Mouse (Mus musculus) kidney, embryonic 15.5 days (tissue): ENCODE data around the gene Afap1l2. TPM values are rescaled to one million over a fixed set of nuclear protein-coding genes. Genes with fewer than 3 reads are reported as not detected.

ENCODE experiments used
- ATAC-seq: fragments of 200-750 bp; cut with Nextera tagmentation; replicated peaks from 2 replicates; pipeline ENCODE4 v1.8.0; 2017; ENCODE audit warnings: moderate TSS enrichment; ENCODE audit not compliant: low FRiP score
- H3K27ac ChIP-seq: fragments of 300-500 bp; sonication (generic); 2 replicates; pipeline ENCODE4 v1.5.1; 2015; ENCODE audit warnings: mild to moderate bottlenecking, inconsistent platforms
- H3K27me3 ChIP-seq: fragments of 300-500 bp; sonication (generic); 2 replicates; pipeline ENCODE4 v1.6.1; 2015; ENCODE audit warnings: inconsistent platforms
- H3K36me3 ChIP-seq: fragments of 300-500 bp; sonication (generic); 2 replicates; pipeline ENCODE4 v1.6.1; 2015; ENCODE audit warnings: inconsistent platforms
- H3K4me1 ChIP-seq: fragments of 300-500 bp; sonication (generic); 2 replicates; pipeline ENCODE4 v1.6.1; 2015; ENCODE audit warnings: inconsistent platforms
- H3K4me2 ChIP-seq: fragments of 300-500 bp; sonication (generic); 2 replicates; pipeline ENCODE4 v1.6.1; 2015; ENCODE audit warnings: moderate library complexity, mild to moderate bottlenecking, inconsistent platforms
- H3K4me3 ChIP-seq: fragments of 300-500 bp; sonication (generic); replicated peaks from 2 replicates; pipeline ENCODE4 v1.5.1; 2015; ENCODE audit warnings: mild to moderate bottlenecking, inconsistent platforms
- H3K9ac ChIP-seq: fragments of 300-500 bp; sonication (generic); 2 replicates; pipeline ENCODE4 v1.6.1; 2015; ENCODE audit warnings: mild to moderate bottlenecking, inconsistent platforms
- H3K9me3 ChIP-seq: fragments of 300-500 bp; sonication (generic); replicated peaks from 2 replicates; pipeline ENCODE4 v1.6.1; 2016; ENCODE audit warnings: inconsistent platforms
- WGBS: fragments of 180-500 bp; shearing (Covaris S2); methylation state at CpG from one replicate; pipeline ENCODE4 v1.1.7; 2015; ENCODE audit warnings: mixed read lengths; 5-methylcytosine and 5-hydroxymethylcytosine counted together
- polyA plus RNA-seq: library from polyadenylated mRNA; unstranded; fragments of >200 nt; fragmentation: Nextera tagmentation; extraction: Ambion mirVana; gene quantifications from 2 replicates; pipeline ENCODE4 v1.2.1, GENCODE M21; 2015

Afap1l2 gene
- polyA plus RNA-seq, 1 experiment from 2014 or later, result 18.3 TPM

DNA sequence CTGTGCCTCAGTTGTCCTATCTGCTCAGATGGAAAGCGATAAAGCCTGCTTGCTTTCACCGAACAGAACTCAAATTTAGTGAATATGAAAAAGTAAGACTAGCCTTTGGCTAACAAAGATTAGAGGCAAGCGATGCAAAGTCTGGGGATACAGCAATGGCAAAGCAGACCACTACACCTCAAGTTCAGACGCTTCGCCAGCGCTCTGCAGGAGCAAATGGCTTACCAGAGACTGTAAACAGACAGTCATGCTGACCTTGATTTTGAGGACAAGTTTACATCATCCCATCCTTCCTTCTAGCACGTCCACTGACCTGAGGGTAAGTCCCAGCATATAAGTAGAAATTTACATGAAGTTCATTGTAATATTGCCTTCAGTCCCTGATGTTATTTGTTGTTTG is 61.8 kb downstream of the Afap1l2 start:
- H3K4me3 ChIP-seq, result no peak overlapping the region
- H3K27me3 ChIP-seq, result no peaks in the 10 kb centered on the region
- no peak overlapping the region for H3K9ac ChIP-seq
- ATAC-seq, result no peak
- no peak overlapping the region for H3K4me2 ChIP-seq
- 0 out of 2 replicates have a peak, but pooled peaks cover 2% of the 10 kb centered on the region for H3K9me3 ChIP-seq
- H3K36me3 ChIP-seq, result 0 out of 2 replicates have a peak, but pooled peaks cover 5% of the 10 kb centered on the region
- no peak overlapping the region for H3K27ac ChIP-seq
- 94% methylated on average over 7 of the region's 7 CpGs for WGBS
- peaks cover 23% of the 10 kb centered on the region for H3K4me1 ChIP-seq

DNA sequence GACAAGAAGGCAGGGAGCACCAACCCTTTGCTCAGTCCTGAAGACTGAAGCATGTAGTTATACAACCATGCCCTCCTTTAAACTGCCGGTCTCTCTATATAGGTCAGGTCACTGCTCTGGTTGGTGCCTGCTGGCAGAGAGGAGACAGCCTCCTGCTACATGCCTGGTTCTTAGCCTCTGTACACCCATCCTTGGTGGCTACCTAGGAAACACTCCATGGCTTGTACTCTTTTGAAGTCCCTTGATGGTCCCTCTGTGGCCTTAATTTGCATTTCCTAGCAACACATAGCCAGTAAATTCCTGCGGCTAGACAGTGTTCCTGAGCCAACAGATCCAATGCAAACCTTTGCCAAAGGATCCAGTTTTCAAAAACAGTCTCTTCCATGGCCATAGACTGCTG is 62.4 kb downstream of the Afap1l2 start:
- 0 out of 2 replicates have a peak, but pooled peaks have one; percentile 7 for ATAC-seq

DNA sequence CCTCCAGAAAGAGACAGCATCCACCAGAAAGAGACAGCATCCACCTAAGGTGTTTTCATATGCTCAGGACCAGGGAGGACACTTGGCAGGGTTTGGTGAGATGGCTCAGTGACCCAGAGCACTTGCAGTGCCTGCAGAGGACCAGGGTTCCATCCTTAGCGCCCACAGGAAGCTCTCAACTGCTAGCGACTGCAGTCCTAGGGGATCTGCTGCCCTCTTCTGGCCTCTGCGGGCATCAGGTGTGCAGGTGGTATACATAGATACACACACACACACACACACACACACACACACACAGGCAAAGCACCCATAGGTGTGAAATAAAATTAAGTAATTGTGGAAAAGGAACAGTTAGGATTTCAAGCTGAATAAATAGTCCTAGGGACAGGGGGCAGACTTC is 63.2 kb downstream of the Afap1l2 start:
- Histone ChIP-seq H3K27me3 (no peaks in the 10 kb centered on the region), H3K4me3 (no peak overlapping the region), H3K4me2 (no peak overlapping the region), H3K36me3 (0 out of 2 replicates have a peak, but pooled peaks cover 5% of the 10 kb centered on the region), H3K9me3 (0 out of 2 replicates have a peak, but pooled peaks cover 2% of the 10 kb centered on the region), H3K4me1 (peaks cover 27% of the 10 kb centered on the region), H3K9ac (no peak overlapping the region), H3K27ac (peak overlapping the region; percentile 70)
- no peak for ATAC-seq
- WGBS, result 96% methylated on average over 3 of the region's 3 CpGs

More for the DNA sequence above, 62.4 kb downstream of the Afap1l2 start:
- Histone ChIP-seq H3K27ac (0 out of 2 replicates have a peak overlapping the region, but pooled peaks have one; percentile 70), H3K9ac (no peak overlapping the region), H3K9me3 (0 out of 2 replicates have a peak, but pooled peaks cover 2% of the 10 kb centered on the region), H3K4me1 (peaks cover 23% of the 10 kb centered on the region), H3K36me3 (0 out of 2 replicates have a peak, but pooled peaks cover 5% of the 10 kb centered on the region), H3K27me3 (no peaks in the 10 kb centered on the region), H3K4me2 (no peak overlapping the region), H3K4me3 (no peak overlapping the region)
- WGBS, result 54% methylated on average over 2 of the region's 2 CpGs

DNA sequence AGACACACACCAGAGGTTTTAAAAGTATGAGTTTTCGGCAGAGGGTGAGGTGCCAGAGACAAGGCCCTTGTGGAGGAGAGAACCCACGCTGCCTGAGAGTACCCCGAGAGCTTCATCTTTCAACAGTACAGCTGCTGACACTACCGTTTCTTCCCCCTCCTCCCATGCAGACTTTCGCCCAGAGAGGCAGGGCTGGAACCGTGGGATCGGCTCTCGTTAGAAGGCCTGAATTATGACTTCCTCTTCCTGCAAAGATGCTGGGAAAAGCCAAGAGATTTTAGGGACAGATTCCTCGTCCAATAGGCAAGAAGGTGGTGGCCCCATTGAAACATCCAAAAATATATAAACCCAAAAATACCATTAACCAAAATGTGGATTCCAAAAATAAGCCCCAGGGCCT is 63.8 kb downstream of the Afap1l2 start:
- H3K4me3 ChIP-seq, result no peak overlapping the region
- 0 out of 2 replicates have a peak, but pooled peaks cover 5% of the 10 kb centered on the region for H3K36me3 ChIP-seq
- no peaks in the 10 kb centered on the region for H3K27me3 ChIP-seq
- ATAC-seq, result no peak
- WGBS, result 30% methylated on average over 9 of the region's 9 CpGs
- peaks cover 31% of the 10 kb centered on the region for H3K4me1 ChIP-seq
- H3K4me2 ChIP-seq, result no peak overlapping the region
- no peak overlapping the region for H3K9ac ChIP-seq
- peak overlapping the region; percentile 70 for H3K27ac ChIP-seq
- H3K9me3 ChIP-seq, result 0 out of 2 replicates have a peak, but pooled peaks cover 2% of the 10 kb centered on the region

DNA sequence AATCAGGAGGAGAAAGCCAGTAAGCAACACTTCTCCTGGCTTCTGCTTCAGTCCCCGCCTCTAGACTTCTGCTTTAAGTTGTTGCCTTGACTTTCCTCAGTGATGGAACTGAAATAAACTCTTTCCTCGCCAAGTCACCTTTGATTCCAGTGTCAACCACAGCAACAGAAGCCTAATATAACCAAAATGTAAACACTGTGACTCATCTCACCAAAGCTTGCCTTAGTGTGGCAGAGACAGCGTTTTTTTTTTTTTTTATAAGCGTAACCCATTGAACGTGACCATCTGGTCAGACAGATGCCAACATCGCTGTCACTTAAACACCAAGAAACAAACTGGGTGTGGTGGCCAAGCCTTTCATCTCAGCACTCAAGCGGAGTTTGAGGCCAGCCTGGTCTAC is 65.8 kb downstream of the Afap1l2 start:
- ATAC-seq, result no peak
- H3K9ac ChIP-seq, result no peak overlapping the region
- 87% methylated on average over 7 of the region's 7 CpGs for WGBS

DNA sequence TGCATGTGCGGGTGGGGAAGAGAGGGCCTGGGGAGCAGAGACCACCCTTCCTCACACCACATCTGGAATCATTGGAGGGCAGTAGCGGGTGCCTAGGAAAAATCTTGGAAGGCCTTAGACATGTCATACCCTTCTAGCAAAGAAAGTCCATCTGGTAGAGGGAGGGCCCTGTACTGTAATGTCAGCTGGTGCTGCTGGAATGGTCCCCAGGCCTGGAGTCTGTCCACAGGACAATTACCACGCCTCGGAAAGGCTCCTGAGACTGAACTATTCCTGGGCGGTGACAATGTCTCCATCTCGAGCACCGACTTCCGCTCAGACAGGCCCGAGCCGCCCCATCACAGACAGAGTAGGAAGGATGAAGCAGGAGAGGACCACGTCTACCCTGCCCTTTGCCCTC is 67.5 kb downstream of the Afap1l2 start:
- WGBS, result 83% methylated on average over 11 of the region's 11 CpGs
- Histone ChIP-seq H3K4me3 (no peak overlapping the region), H3K9me3 (0 out of 2 replicates have a peak, but pooled peaks cover 2% of the 10 kb centered on the region), H3K9ac (no peak overlapping the region), H3K4me1 (peaks cover 30% of the 10 kb centered on the region), H3K27me3 (no peaks in the 10 kb centered on the region), H3K4me2 (no peak overlapping the region), H3K27ac (peak overlapping the region; percentile 3; the same call in 1 of the 2 replicates), H3K36me3 (0 out of 2 replicates have a peak, but pooled peaks cover 5% of the 10 kb centered on the region)
- ATAC-seq, result no peak

More for the DNA sequence above, 65.8 kb downstream of the Afap1l2 start:
- Histone ChIP-seq H3K4me1 (peaks cover 25% of the 10 kb centered on the region), H3K4me3 (no peak overlapping the region), H3K36me3 (0 out of 2 replicates have a peak, but pooled peaks cover 5% of the 10 kb centered on the region), H3K27ac (no peak overlapping the region), H3K9me3 (0 out of 2 replicates have a peak, but pooled peaks cover 2% of the 10 kb centered on the region), H3K27me3 (no peaks in the 10 kb centered on the region), H3K4me2 (no peak overlapping the region)

DNA sequence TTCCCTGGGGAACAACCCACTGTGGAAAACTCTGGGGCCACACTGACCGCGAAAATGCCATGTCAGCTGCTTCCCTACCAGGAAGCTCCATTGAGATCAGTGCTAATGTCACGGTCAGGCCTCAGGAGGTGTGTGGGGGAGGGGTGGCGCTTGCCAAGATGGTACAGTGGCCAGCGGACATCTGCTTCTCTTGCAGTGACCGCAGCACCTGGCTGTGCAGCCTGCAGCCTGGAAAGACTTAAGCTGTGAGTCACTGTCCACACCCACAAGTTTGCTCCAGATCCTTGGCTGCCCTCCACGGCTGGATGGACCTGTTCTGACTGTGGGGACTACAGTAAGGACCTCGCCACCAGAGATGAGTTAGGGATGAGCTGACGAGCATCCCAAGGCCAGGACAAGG is 68.2 kb downstream of the Afap1l2 start:
- Histone ChIP-seq H3K27me3 (no peaks in the 10 kb centered on the region), H3K36me3 (0 out of 2 replicates have a peak, but pooled peaks cover 5% of the 10 kb centered on the region), H3K4me2 (no peak overlapping the region), H3K27ac (peak overlapping the region; percentile 3; the same call in 1 of the 2 replicates), H3K4me1 (peaks cover 27% of the 10 kb centered on the region), H3K9me3 (0 out of 2 replicates have a peak, but pooled peaks cover 2% of the 10 kb centered on the region), H3K9ac (no peak overlapping the region), H3K4me3 (no peak overlapping the region)
- peak; percentile 64 for ATAC-seq
- WGBS, result 77% methylated on average over 9 of the region's 9 CpGs

DNA sequence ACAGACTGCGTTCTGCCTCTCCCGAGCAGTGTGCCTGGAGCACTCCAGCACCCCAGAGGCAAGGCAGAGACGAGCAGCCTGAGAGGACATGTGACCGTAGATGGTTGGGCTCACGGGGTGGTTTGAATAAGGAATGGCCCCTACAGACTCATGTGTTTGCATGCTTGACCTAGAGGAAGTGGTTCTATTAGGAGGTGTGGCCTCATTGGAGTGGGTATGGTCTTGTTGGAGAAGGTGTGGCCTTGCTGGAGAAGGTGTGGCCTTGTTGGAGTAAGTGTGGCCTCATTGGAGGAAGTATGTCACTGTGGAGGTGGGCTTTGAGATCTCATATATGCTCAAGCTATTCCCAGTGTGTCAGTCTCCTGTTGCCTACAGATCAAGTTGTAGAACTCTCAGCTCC is 70.1 kb downstream of the Afap1l2 start:
- Histone ChIP-seq H3K36me3 (0 out of 2 replicates have a peak, but pooled peaks cover under 1% of the 10 kb centered on the region), H3K4me3 (no peak overlapping the region), H3K27me3 (no peaks in the 10 kb centered on the region), H3K4me2 (no peak overlapping the region), H3K9me3 (no peaks in the 10 kb centered on the region), H3K4me1 (peaks cover 17% of the 10 kb centered on the region; the same call in 1 of the 2 replicates), H3K27ac (no peak overlapping the region), H3K9ac (no peak overlapping the region)
- 93% methylated on average over 5 of the region's 5 CpGs for WGBS
- ATAC-seq, result no peak

DNA sequence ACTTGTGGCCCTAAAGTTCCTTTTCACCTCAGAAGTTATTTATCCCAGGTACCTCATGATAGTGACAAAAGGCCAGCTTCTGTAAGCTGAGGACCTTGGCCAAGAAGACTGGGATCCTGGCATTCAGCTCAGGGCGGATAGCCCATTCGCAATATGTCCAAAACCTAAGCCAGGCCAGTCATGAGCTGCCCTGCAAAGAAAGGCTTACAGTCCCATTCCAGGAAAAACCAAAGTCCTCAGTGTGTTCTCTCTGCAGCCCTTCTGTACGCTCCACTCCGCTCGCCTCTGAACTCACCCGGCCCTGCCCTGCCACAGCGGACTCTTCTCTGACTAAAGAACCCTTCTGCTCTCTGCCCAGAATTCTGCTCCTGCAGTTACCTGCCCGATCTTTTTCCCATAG is 71.8 kb downstream of the Afap1l2 start:
- Histone ChIP-seq H3K36me3 (no peaks in the 10 kb centered on the region), H3K27me3 (no peaks in the 10 kb centered on the region), H3K27ac (no peak overlapping the region), H3K4me3 (no peak overlapping the region), H3K4me1 (peaks cover 17% of the 10 kb centered on the region; the same call in 1 of the 2 replicates), H3K4me2 (no peak overlapping the region), H3K9me3 (no peaks in the 10 kb centered on the region), H3K9ac (no peak overlapping the region)
- WGBS, result 94% methylated on average over 8 of the region's 8 CpGs
- ATAC-seq, result no peak

DNA sequence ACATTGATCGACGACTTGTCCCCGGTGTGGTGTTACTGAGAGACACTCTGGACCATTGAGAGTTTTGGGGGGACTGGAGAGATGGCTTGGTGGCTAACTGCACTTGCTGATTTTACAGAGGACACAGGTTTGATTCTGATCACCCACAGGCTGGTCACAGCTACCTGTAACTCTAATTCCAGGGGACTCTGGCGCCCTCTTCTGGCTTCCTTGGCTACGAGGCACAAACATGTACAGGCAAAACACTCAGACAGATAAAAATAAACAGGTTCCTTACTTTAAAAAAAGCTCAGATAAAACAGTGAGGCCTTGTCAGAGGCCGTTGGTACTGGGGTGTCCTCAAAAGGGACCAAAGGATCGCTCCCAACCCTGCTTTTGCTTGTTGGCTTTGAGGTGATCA is 72.3 kb downstream of the Afap1l2 start:
- Histone ChIP-seq H3K9ac (no peak overlapping the region), H3K27ac (no peak overlapping the region), H3K4me2 (no peak overlapping the region), H3K4me3 (no peak overlapping the region), H3K9me3 (no peaks in the 10 kb centered on the region), H3K4me1 (peaks cover 17% of the 10 kb centered on the region; the same call in 1 of the 2 replicates), H3K27me3 (no peaks in the 10 kb centered on the region), H3K36me3 (no peaks in the 10 kb centered on the region)
- 86% methylated on average over 7 of the region's 7 CpGs for WGBS
- ATAC-seq, result no peak

DNA sequence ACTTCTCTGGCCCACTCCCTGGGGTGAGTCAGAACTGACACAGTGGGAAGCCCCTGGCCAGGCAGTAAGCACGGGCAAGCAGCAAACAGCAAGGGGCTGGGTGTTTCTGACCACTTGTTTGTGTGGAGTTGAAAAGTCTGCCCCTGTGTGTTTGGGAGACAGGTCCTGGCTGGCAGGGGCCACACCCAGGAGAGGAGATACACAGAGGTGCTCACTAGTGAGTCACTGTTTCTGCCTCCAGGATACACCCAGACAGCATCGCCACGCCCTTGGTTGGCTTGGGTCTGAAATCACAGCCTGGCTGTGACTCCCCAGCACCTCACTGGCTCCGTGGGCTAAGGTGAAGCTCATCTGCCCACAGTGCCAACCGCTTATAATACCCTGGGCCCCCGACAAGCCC is 72.9 kb downstream of the Afap1l2 start:
- peaks cover 17% of the 10 kb centered on the region for H3K4me1 ChIP-seq
- H3K27me3 ChIP-seq, result no peaks in the 10 kb centered on the region
- 81% methylated on average over 6 of the region's 6 CpGs for WGBS
- ATAC-seq, result no peak
- no peak overlapping the region for H3K9ac ChIP-seq
- no peak overlapping the region for H3K27ac ChIP-seq
- H3K4me3 ChIP-seq, result no peak overlapping the region
- H3K4me2 ChIP-seq, result no peak overlapping the region
- no peaks in the 10 kb centered on the region for H3K36me3 ChIP-seq
- no peaks in the 10 kb centered on the region for H3K9me3 ChIP-seq

DNA sequence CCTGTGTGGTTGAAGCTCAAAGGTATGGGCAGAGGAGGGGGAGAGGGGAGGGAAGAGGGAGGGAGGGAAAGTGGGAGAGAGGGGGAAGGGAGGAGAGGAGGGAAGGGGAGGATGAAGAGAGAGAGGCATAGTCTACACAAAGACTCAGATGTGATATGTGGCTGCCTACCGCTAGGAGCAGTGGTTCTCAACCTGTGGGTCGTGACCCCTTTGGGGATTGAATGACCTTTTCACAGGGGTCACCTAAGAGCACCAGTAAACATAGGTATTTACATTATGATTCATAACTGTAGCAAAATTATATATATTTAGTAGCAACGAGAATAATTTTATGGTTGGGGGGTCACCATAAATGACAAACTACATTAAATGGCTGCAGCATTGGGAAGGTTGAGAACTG is 74.2 kb downstream of the Afap1l2 start:
- H3K4me2 ChIP-seq, result no peak overlapping the region
- H3K4me3 ChIP-seq, result no peak overlapping the region
- WGBS, result 79% methylated on average over 3 of the region's 3 CpGs
- H3K36me3 ChIP-seq, result no peaks in the 10 kb centered on the region
- H3K4me1 ChIP-seq, result peaks cover 20% of the 10 kb centered on the region
- H3K9me3 ChIP-seq, result no peaks in the 10 kb centered on the region
- no peaks in the 10 kb centered on the region for H3K27me3 ChIP-seq
- H3K9ac ChIP-seq, result no peak overlapping the region
- ATAC-seq, result no peak
- no peak overlapping the region for H3K27ac ChIP-seq
